Mouse (Mus musculus) E14TG2a.4 (cell line): ENCODE results near the gene Proser2.

Experiments
- H3K27me3 ChIP-seq: 2 replicates; pipeline ENCODE4 v1.6.1; 2014; ENCODE audit warnings: low read length, control low read depth; ENCODE audit not compliant: insufficient read depth
- H3K36me3 ChIP-seq: 2 replicates; pipeline ENCODE4 v1.6.1; 2014; ENCODE audit warnings: low read length, control low read depth; ENCODE audit not compliant: insufficient read depth
- H3K4me1 ChIP-seq: replicated peaks from 2 replicates; pipeline ENCODE4 v1.6.1; 2014; ENCODE audit warnings: low read depth, low read length, control low read depth
- H3K4me3 ChIP-seq: replicated peaks from 2 replicates; pipeline ENCODE4 v1.5.1; 2014; ENCODE audit warnings: mild to moderate bottlenecking, low read length
- H3K9me3 ChIP-seq: 2 replicates; pipeline ENCODE4 v1.6.1; 2014; ENCODE audit warnings: low read length, control low read depth
- CTCF ChIP-seq: conservative IDR thresholded peaks from 2 replicates; pipeline ENCODE4 v1.5.1; 2014; ENCODE audit warnings: low read length
- NANOG ChIP-seq: IDR thresholded peaks from 2 replicates; pipeline ENCODE4 v1.6.1; 2014; ENCODE audit warnings: borderline replicate concordance, low read length, mixed read lengths
- POU5F1 ChIP-seq: IDR thresholded peaks from 2 replicates; pipeline ENCODE4 v1.6.1; 2014; ENCODE audit warnings: low read length, borderline replicate concordance

Gene Proser2

DNA sequence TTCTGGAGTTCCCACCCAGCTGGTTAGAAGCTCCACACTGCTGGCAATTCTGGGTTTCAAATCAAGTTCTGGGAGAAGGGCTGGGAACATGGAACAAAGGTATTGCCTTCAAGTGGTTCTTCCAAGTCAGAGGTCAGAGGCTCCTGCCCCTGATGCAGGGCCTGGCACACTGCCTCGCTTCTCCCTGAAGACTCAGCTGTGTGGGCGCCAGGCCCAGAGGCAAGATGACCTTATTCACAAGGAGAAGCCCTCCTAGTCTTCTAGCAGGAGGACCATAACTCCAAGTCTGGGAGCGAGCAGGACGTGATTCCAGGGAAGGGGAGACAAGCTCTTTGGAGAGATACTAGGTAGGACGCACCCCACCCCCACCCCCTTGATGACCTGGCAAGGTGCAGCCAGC is 42.9 kb downstream of the Proser2 start:
- TF ChIP-seq POU5F1 (no peak), NANOG (no peak), CTCF (no peak)
- H3K27me3 ChIP-seq: peaks cover 19% of the 10 kb centered on the region
- H3K4me1 ChIP-seq: peaks cover 29% of the 10 kb centered on the region

DNA sequence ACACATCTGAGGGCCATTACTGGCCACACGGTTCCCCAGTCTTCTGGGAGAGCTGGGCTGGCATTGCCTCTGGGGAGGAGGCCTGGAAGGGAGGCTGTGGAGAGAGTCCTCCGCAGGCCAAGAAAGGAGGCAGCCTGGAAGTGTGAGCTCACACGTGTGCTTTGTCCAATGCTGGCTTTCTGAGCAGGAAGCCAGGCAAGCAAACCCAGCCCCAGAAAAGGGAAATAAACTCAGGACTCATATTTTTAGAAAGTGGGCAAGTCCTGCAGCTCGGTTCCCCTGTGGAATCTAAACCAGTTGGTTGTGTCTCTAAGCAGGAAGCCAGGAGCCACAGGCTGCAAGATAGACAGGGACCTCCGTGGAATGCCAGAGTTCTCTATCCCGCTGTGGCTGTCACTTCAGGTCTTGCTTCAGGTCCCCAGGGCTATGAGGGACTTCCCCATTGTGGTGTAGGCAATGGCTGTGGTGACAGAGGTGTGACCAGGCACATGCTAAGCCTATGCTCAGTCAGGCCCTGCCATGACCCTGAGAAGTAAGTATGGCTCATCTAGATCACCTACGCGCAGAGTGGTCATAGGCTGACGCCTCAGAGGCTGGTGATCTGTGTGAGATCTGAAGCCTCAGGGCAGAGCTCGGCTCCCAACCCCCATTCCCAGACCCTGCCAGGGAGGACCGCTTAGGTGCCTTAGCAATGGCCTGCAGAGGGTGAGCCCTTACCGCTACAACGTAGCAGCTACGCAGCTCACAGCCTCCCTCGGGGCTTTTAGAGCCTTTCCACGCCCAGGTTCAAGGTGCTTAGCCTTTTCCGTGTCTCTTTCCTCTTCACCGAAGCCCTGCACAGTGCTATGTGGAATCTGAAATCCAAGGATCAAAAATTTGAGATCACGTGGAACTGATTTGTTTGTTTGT is 44.1 kb downstream of the Proser2 start:
- TF ChIP-seq POU5F1 (no peak), NANOG (no peak), CTCF (no peak)
- no peaks in the 10 kb centered on the region for H3K9me3 ChIP-seq
- peaks cover 37% of the 10 kb centered on the region for H3K4me1 ChIP-seq
- peak overlapping the region; percentile 45 for H3K4me3 ChIP-seq
- H3K36me3 ChIP-seq: no peaks in the 10 kb centered on the region
- peaks cover 19% of the 10 kb centered on the region for H3K27me3 ChIP-seq

More for the DNA sequence above, 42.9 kb downstream of the Proser2 start:
- no peaks in the 10 kb centered on the region for H3K36me3 ChIP-seq
- no peak overlapping the region; the same call in 1 of the 2 replicates for H3K4me3 ChIP-seq
- H3K9me3 ChIP-seq: no peaks in the 10 kb centered on the region

DNA sequence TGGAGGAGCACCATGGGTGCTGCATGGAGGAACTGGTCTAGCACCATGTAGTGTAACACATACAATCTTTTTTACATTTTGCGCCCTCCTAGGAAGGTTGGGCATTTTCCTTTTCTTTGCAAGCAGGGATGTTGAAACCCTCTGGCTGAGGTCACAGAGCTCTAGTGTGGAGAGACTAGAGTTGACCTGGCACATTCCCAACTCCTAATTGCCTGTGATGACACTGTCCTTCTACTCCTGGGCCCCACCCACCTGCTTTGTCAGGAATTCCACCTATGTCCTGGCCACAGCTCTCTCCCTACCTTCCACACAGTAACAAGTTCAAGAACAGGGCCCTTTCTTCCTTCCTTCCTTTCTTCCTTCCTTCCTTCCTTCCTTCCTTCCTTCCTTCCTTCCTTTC is 46.3 kb downstream of the Proser2 start:
- peaks cover 21% of the 10 kb centered on the region for H3K27me3 ChIP-seq
- H3K4me3 ChIP-seq: no peak overlapping the region
- TF ChIP-seq CTCF (no peak), NANOG (no peak)
- no peaks in the 10 kb centered on the region for H3K9me3 ChIP-seq
- no peaks in the 10 kb centered on the region for H3K36me3 ChIP-seq
- H3K4me1 ChIP-seq: peaks cover 34% of the 10 kb centered on the region

DNA sequence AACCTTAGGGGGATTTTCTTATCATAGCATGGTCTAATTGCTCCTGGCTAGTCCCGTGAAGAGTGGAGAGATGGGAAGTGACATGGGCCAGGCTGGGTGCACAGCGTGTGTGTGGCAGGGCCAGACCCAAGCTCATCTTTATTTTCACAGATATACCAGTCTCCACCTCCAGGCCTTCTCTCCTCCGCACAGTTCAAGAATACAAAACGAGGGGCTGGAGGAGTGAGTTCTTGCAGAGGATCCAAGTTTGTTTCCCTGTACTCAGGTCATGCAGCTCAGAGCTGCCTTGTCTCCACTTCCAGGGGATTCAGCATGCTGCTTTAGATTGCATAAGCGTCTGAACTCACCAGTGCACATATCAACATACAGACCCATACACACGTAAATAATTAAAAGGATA is 47.4 kb downstream of the Proser2 start:
- H3K4me3 ChIP-seq: no peak overlapping the region
- H3K9me3 ChIP-seq: no peaks in the 10 kb centered on the region
- H3K27me3 ChIP-seq: peaks cover 18% of the 10 kb centered on the region
- no peaks in the 10 kb centered on the region for H3K36me3 ChIP-seq
- TF ChIP-seq NANOG (no peak), CTCF (no peak), POU5F1 (no peak)
- peaks cover 37% of the 10 kb centered on the region for H3K4me1 ChIP-seq

DNA sequence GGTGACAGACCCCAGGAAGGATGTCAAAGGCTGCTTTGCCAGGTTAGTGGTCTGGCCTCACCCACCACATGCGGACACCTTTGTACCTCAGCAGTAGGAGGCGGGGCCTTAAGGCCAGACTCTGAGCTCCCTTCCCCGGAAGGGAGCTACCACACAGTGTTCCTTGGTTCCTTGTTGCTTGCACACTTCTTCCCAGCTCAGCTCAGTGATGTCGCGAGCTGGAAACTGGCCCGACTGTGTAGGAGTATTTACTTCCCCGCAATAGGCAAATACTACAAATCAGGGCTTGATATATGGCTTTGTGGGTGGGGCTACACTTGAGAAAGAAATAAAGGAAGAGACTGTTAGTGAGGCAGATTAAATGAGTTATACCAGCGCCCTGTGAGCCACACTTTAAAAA is 48.9 kb downstream of the Proser2 start:
- Histone ChIP-seq H3K4me3 (no peak overlapping the region), H3K27me3 (peaks cover 8% of the 10 kb centered on the region; the same call in 1 of the 2 replicates), H3K36me3 (no peaks in the 10 kb centered on the region), H3K4me1 (peaks cover 37% of the 10 kb centered on the region), H3K9me3 (no peaks in the 10 kb centered on the region)
- no peak for TF ChIP-seq CTCF
- no peak for TF ChIP-seq POU5F1
- no peak for TF ChIP-seq NANOG

DNA sequence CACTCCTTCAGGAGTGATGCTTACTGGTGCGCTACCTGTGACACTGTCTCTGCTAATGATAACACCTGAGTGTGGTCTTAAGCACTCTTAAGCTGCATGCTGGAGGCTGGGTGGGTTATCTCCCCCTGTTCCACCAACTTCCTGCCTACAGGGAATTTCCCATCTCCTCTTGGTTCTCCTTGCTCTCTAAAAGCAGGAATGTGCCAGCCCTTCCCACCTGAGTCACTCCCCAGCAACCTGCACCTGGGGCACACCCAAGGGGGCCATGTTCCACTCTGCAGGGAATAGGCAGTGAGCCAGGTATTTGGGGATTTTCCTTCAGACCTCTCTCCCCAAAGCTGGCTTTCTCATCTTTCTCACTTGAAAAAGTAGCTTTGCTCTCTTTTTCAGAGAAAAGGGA is 50.0 kb downstream of the Proser2 start:
- no peak for TF ChIP-seq CTCF
- no peak for TF ChIP-seq NANOG
- TF ChIP-seq POU5F1: no peak

DNA sequence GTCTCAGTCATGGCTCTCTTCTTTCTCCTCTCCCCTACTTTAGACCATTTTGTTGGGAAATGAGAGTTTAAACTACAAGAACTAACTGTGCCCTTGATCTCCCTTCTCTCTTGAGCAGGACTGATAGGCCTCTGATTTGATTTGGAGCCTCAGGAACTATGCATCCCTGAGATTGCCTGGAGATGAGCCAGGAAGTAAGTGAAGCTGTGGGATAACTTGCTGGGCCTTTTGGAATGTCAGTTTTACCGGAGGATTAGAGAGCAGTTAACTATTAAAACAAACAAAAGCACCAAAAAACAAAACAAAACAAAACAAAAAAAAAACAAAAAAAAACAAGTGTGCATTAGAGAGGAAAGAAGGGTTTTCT is 54.5 kb downstream of the Proser2 start:
- H3K9me3 ChIP-seq: no peaks in the 10 kb centered on the region
- TF ChIP-seq POU5F1: no peak
- no peak for TF ChIP-seq NANOG
- TF ChIP-seq CTCF: no peak
- H3K4me3 ChIP-seq: no peak overlapping the region
- H3K27me3 ChIP-seq: peaks cover 9% of the 10 kb centered on the region; the same call in 1 of the 2 replicates
- H3K36me3 ChIP-seq: no peaks in the 10 kb centered on the region
- peaks cover 71% of the 10 kb centered on the region for H3K4me1 ChIP-seq

More for the DNA sequence above, 50.0 kb downstream of the Proser2 start:
- no peaks in the 10 kb centered on the region for H3K36me3 ChIP-seq
- H3K4me1 ChIP-seq: peaks cover 39% of the 10 kb centered on the region
- H3K9me3 ChIP-seq: no peaks in the 10 kb centered on the region
- peaks cover 8% of the 10 kb centered on the region; the same call in 1 of the 2 replicates for H3K27me3 ChIP-seq
- H3K4me3 ChIP-seq: no peak overlapping the region

DNA sequence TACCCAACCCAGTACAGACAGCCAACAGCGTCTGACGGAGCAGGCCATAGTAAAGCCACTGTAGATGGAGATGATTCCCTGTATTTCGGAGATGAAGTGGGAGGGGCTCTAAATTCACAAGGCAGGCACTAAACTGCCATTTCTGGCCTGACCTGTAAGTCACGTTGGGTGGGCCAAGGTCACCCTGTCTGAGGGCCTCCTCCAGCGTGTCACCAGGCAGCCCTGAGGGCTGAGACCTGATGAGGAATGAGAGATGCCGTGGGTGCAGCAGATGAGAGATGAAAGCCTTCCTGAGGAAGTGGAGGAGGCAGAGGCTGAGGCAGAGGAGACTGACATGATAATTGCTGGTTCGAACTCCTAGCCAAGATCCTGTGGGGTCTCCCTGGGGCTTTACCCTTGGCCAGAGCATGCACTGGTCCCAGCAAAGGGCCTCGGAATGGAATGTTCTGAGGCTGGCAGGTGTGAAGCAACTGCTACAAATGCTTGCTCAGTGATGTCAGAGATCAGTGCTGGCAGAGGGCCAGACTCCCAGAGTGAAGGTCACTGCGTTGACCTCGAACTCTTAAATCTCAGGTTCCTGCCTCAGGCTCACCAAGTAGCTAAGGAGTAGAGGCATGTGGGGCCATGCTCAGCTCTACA is 55.0 kb downstream of the Proser2 start:
- Histone ChIP-seq H3K4me3 (no peak overlapping the region), H3K4me1 (peaks cover 74% of the 10 kb centered on the region), H3K36me3 (no peaks in the 10 kb centered on the region), H3K27me3 (peaks cover 9% of the 10 kb centered on the region; the same call in 1 of the 2 replicates), H3K9me3 (no peaks in the 10 kb centered on the region)
- no peak for TF ChIP-seq CTCF
- TF ChIP-seq NANOG: no peak
- no peak for TF ChIP-seq POU5F1
